Mouse (Mus musculus): ENCODE measurements at regions not wholly inside any gene's neighbourhood (a gene's known extent, or its start where the extent isn't known, plus 50 kb on each side); places are given as distances from the start of the nearest gene placed in this dataset.

DNA sequence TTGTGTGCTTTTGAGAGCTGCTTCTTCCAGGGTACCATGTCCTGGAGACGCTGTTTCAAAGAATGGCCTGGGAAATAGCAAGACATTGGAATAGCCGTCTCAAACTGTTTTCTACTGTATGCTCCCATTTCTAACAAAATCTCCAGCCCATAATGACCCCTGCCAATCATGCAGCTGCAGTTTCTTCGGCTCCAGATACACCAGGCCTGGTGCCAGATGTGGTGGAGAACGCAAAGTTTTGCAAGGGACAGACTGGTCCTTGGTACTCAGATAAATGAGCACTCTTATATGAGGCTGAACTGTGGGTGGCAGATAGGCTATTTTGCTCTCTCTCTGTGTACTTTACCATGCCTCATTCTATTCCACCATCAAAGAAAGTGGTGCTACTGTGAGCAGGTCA, 58.2 kb upstream of the Slc44a1 start:
- TF ChIP-seq CTCF (IDR thresholded peaks at IDR 0.05; ENCODE audit: insufficient read depth, low read depth, low read length) = no peak
- no peak for TF ChIP-seq POLR2A (IDR thresholded peaks at IDR 0.05; ENCODE audit: insufficient read depth, low read depth, low read length)

Data from olfactory bulb, adult 2 months (tissue).